Mouse (Mus musculus): ENCODE data around the gene Slc9a8. TPM values are rescaled to one million over a fixed set of nuclear protein-coding genes. Genes with fewer than 3 reads are reported as not detected.
A peak's percentile ranks its signal among the peaks of the same experiment; 100 is the strongest.

The Slc9a8 gene
- polyA plus RNA-seq, 1 experiment from 2014 or later, result 15.1 TPM

DNA sequence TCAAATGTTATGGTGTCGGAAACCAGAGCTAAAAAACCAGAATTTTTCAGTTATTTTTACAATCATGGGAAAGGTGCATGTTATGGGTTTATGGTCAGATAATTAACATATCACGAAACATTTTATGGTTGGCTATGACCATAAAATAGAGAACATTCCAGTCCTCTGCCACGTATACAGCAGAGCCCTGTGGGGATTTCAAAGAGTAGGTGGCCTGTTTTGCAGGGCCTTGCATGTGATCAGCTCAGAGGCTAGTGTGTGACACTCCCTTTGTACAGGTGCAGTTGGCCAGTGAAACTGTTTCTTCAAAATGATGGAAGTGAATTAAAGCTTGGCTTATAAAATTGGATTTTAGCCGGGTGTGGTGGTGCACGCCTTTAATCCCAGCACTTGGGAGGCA lies 42.3 kb downstream of the Slc9a8 start:
- H3K27ac ChIP-seq (ENCODE audit: low read length), result no peak overlapping the region
- ATAC-seq (ENCODE audit: low read depth), result no peak
- H3K4me2 ChIP-seq (ENCODE audit: low read depth, low read length), result no peak overlapping the region
- no peak overlapping the region for H3K9ac ChIP-seq (ENCODE audit: low read depth, low read length)
- peaks cover 17% of the 10 kb centered on the region for H3K36me3 ChIP-seq (ENCODE audit: control insufficient read depth, insufficient read depth)
- no peaks in the 10 kb centered on the region for H3K4me1 ChIP-seq (ENCODE audit: control insufficient read depth, low read depth, low read length)
- H3K27me3 ChIP-seq (ENCODE audit: control insufficient read depth, insufficient read depth, low read depth, low read length), result no peaks in the 10 kb centered on the region
- no peaks in the 10 kb centered on the region for H3K9me3 ChIP-seq (replicated peaks; ENCODE audit: control insufficient read depth, low read length)
- 80% methylated on average over 5 of the region's 5 CpGs for WGBS (ENCODE audit: insufficient replicate concordance)
- no peak overlapping the region for H3K4me3 ChIP-seq (ENCODE audit: low read depth, low read length)

DNA sequence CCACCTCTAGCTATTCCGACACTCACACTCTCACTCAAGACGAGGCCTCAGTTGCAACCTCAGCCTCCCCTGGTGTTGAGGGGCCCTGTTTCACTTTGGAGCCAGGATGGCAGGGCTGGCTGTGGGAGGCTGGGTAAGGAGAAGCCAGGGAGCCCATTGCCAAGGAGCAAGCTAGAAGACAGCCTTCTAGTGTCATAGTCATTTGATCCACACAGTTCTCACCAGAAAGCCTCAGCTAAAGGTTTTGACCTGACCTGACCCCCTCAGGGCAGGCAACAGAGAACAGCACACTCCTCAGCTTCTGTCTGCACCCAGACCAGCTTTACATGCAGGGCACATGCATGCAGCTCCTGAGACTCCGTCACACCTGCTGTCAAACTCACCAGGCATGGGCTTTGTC lies 44.4 kb downstream of the Slc9a8 start:
- H3K9me3 ChIP-seq (replicated peaks; ENCODE audit: control insufficient read depth, low read length), result no peaks in the 10 kb centered on the region
- no peak overlapping the region for H3K4me2 ChIP-seq (ENCODE audit: low read depth, low read length)
- no peaks in the 10 kb centered on the region for H3K27me3 ChIP-seq (ENCODE audit: control insufficient read depth, insufficient read depth, low read depth, low read length)
- no peak for ATAC-seq (ENCODE audit: low read depth)
- no peak overlapping the region for H3K4me3 ChIP-seq (ENCODE audit: low read depth, low read length)
- 80% methylated on average over 3 of the region's 3 CpGs for WGBS (ENCODE audit: insufficient replicate concordance)
- no peak overlapping the region for H3K27ac ChIP-seq (ENCODE audit: low read length)
- no peaks in the 10 kb centered on the region for H3K4me1 ChIP-seq (ENCODE audit: control insufficient read depth, low read depth, low read length)
- H3K36me3 ChIP-seq (ENCODE audit: control insufficient read depth, insufficient read depth), result peaks cover 20% of the 10 kb centered on the region
- H3K9ac ChIP-seq (ENCODE audit: low read depth, low read length), result no peak overlapping the region

DNA sequence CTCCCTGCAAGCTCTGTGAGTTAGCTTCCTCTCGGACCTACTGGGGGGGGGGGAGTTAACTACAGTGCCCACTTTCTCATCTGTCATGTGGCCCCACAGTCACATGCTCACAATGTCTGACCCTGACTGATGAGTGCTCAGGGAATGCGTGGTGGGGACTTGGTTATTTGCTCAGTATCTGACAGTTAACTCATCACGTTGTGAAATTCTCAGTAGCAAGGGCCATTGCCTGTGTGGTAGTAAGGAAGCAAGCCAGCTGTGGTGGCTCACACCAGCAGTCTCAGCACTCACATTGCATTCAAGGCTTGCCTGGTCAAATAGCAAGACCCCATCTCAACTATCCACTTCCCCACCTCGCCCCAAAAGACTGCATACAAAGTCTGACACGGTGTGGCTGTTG lies 45.7 kb downstream of the Slc9a8 start:
- Histone ChIP-seq H3K9me3 (replicated peaks; ENCODE audit: control insufficient read depth, low read length) (no peaks in the 10 kb centered on the region), H3K36me3 (ENCODE audit: control insufficient read depth, insufficient read depth) (peaks cover 32% of the 10 kb centered on the region), H3K4me1 (ENCODE audit: control insufficient read depth, low read depth, low read length) (no peaks in the 10 kb centered on the region), H3K27ac (ENCODE audit: low read length) (no peak overlapping the region), H3K9ac (ENCODE audit: low read depth, low read length) (no peak overlapping the region), H3K4me3 (ENCODE audit: low read depth, low read length) (no peak overlapping the region), H3K27me3 (ENCODE audit: control insufficient read depth, insufficient read depth, low read depth, low read length) (no peaks in the 10 kb centered on the region), H3K4me2 (ENCODE audit: low read depth, low read length) (no peak overlapping the region)
- peak; percentile 22; the same call in 1 of the 2 replicates for ATAC-seq (ENCODE audit: low read depth)
- WGBS (ENCODE audit: insufficient replicate concordance), result 64% methylated on average over 5 of the region's 5 CpGs

- 84% methylated on average over 6 of the region's 6 CpGs for WGBS (ENCODE audit: insufficient replicate concordance)
Measured at GRCm38 (mm10) chr2:167468444-167468843, 46.9 kb downstream of the Slc9a8 start.

GRCm38 (mm10) chr2:167470611-167471010 lies 49.1 kb downstream of the Slc9a8 start:
- ATAC-seq (ENCODE audit: low read depth), result no peak
- no peaks in the 10 kb centered on the region for H3K27me3 ChIP-seq (ENCODE audit: control insufficient read depth, insufficient read depth, low read depth, low read length)
- no peak overlapping the region for H3K4me3 ChIP-seq (ENCODE audit: low read depth, low read length)
- H3K4me1 ChIP-seq (ENCODE audit: control insufficient read depth, low read depth, low read length), result no peaks in the 10 kb centered on the region
- peaks cover 51% of the 10 kb centered on the region for H3K36me3 ChIP-seq (ENCODE audit: control insufficient read depth, insufficient read depth)
- no peak overlapping the region for H3K27ac ChIP-seq (ENCODE audit: low read length)
- H3K9me3 ChIP-seq (replicated peaks; ENCODE audit: control insufficient read depth, low read length), result no peaks in the 10 kb centered on the region
- H3K9ac ChIP-seq (ENCODE audit: low read depth, low read length), result no peak overlapping the region
- WGBS (ENCODE audit: insufficient replicate concordance), result 91% methylated on average over 3 of the region's 3 CpGs
- H3K4me2 ChIP-seq (ENCODE audit: low read depth, low read length), result no peak overlapping the region

More at GRCm38 (mm10) chr2:167468444-167468843, 46.9 kb downstream of the Slc9a8 start:
- Histone ChIP-seq H3K36me3 (ENCODE audit: control insufficient read depth, insufficient read depth) (peaks cover 40% of the 10 kb centered on the region), H3K4me3 (ENCODE audit: low read depth, low read length) (no peak overlapping the region), H3K4me2 (ENCODE audit: low read depth, low read length) (no peak overlapping the region), H3K27ac (ENCODE audit: low read length) (no peak overlapping the region), H3K27me3 (ENCODE audit: control insufficient read depth, insufficient read depth, low read depth, low read length) (no peaks in the 10 kb centered on the region), H3K9ac (ENCODE audit: low read depth, low read length) (no peak overlapping the region), H3K4me1 (ENCODE audit: control insufficient read depth, low read depth, low read length) (no peaks in the 10 kb centered on the region), H3K9me3 (replicated peaks; ENCODE audit: control insufficient read depth, low read length) (no peaks in the 10 kb centered on the region)
- no peak for ATAC-seq (ENCODE audit: low read depth)

DNA sequence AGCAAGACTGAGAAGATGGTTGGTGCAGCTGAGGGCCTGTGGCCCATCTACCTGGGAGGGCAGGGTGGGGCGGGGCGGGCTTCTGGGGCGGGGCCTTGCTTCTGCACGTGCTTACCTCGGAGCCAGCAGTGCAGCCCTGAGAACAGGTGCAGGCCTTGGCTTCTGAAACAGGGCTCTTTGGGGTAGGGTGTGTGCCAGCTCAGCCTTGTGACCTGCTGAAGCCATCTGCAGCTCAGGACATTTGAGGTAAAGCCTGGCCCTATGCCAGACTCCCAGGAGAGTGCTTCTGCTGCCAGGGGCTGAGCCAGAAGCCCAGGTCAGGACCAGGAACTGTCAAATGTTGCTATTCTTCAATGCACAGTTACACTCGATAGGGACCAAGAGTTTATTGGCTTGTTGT lies 50.1 kb downstream of the Slc9a8 start:
- Histone ChIP-seq H3K36me3 (ENCODE audit: control insufficient read depth, insufficient read depth) (peaks cover 45% of the 10 kb centered on the region), H3K27ac (ENCODE audit: low read length) (no peak overlapping the region), H3K4me1 (ENCODE audit: control insufficient read depth, low read depth, low read length) (peaks cover 3% of the 10 kb centered on the region), H3K4me2 (ENCODE audit: low read depth, low read length) (no peak overlapping the region), H3K9me3 (replicated peaks; ENCODE audit: control insufficient read depth, low read length) (no peaks in the 10 kb centered on the region), H3K27me3 (ENCODE audit: control insufficient read depth, insufficient read depth, low read depth, low read length) (no peaks in the 10 kb centered on the region), H3K9ac (ENCODE audit: low read depth, low read length) (no peak overlapping the region), H3K4me3 (ENCODE audit: low read depth, low read length) (no peak overlapping the region)
- ATAC-seq (ENCODE audit: low read depth), result no peak
- WGBS (ENCODE audit: insufficient replicate concordance), result 64% methylated on average over 6 of the region's 6 CpGs

DNA sequence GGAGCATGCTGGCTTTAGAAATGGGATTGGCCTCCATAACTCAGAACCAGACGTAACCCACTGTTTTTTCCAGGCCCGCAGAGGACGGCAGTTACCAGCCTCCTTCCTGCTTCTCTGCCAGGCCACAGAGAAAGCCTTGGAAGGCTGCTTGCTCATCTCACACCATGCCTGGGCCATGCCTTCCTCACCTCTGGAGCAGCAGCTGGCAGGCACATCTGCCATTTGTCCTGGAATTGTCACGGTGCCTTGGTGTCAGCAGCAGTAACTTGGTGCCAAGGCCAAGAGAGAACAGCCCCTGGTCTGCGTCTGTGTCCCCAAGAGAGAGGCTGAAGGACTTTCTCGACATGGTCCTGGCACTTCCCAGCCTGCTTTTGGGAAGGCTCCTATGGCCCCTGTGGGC lies 52.7 kb downstream of the Slc9a8 start:
- 83% methylated on average over 6 of the region's 6 CpGs for WGBS (ENCODE audit: insufficient replicate concordance)
- Histone ChIP-seq H3K27me3 (ENCODE audit: control insufficient read depth, insufficient read depth, low read depth, low read length) (no peaks in the 10 kb centered on the region), H3K36me3 (ENCODE audit: control insufficient read depth, insufficient read depth) (peaks cover 45% of the 10 kb centered on the region), H3K4me1 (ENCODE audit: control insufficient read depth, low read depth, low read length) (peaks cover 4% of the 10 kb centered on the region), H3K9me3 (replicated peaks; ENCODE audit: control insufficient read depth, low read length) (no peaks in the 10 kb centered on the region), H3K27ac (ENCODE audit: low read length) (no peak overlapping the region), H3K4me2 (ENCODE audit: low read depth, low read length) (no peak overlapping the region), H3K4me3 (ENCODE audit: low read depth, low read length) (no peak overlapping the region), H3K9ac (ENCODE audit: low read depth, low read length) (no peak overlapping the region)
- ATAC-seq (ENCODE audit: low read depth), result no peak

DNA sequence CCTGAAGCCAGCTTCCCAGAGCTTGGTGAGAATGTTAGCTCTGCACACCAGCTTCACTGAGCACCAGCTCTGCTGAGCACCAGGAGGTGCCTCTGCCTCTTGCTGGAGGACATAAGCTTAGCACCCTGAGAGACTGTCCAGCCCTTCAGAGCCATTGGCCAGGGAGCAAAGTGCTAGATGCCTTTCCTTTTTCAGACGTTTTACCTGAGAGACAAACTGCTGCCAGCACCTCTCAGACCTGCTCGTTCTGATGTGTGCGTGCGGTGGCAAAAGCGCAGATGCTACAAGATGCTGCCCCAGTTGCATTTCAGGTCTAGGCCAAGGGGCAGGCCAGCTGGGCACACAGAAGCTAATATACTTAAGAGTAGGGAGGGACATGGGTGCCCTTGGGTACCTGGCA lies 54.1 kb downstream of the Slc9a8 start:
- no peak overlapping the region for H3K27ac ChIP-seq (ENCODE audit: low read length)
- peaks cover 4% of the 10 kb centered on the region for H3K4me1 ChIP-seq (ENCODE audit: control insufficient read depth, low read depth, low read length)
- ATAC-seq (ENCODE audit: low read depth), result no peak
- H3K36me3 ChIP-seq (ENCODE audit: control insufficient read depth, insufficient read depth), result peaks cover 39% of the 10 kb centered on the region
- H3K9ac ChIP-seq (ENCODE audit: low read depth, low read length), result no peak overlapping the region
- H3K4me3 ChIP-seq (ENCODE audit: low read depth, low read length), result no peak overlapping the region
- no peak overlapping the region for H3K4me2 ChIP-seq (ENCODE audit: low read depth, low read length)
- H3K9me3 ChIP-seq (replicated peaks; ENCODE audit: control insufficient read depth, low read length), result no peaks in the 10 kb centered on the region
- WGBS (ENCODE audit: insufficient replicate concordance), result 75% methylated on average over 5 of the region's 5 CpGs
- H3K27me3 ChIP-seq (ENCODE audit: control insufficient read depth, insufficient read depth, low read depth, low read length), result no peaks in the 10 kb centered on the region

DNA sequence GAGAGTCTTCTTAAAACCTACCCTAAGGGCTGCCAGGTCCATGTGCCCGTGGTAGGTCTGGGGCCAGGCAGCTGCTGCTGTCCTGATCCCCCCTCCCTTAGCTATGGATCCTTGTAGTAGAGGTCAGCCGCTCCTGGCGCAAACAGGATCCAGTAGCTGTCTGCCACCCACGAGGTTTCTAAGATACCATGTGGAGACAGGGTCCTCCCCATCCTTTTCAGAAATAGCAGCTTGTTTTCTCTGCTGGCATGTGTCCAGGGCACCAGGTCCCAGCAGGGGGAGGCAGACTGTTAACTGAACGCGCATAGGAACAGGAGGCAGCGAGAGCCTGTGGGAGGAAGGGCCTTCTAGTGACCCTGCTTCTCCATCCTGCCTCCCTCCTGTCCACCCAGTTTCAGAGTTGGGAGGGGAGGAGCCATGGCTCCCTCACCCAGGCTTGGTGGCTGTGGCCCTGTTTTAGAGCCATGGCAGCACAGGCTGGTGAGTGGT lies 54.7 kb downstream of the Slc9a8 start:
- Histone ChIP-seq H3K27ac (ENCODE audit: low read length) (no peak overlapping the region), H3K9me3 (replicated peaks; ENCODE audit: control insufficient read depth, low read length) (no peaks in the 10 kb centered on the region), H3K9ac (ENCODE audit: low read depth, low read length) (no peak overlapping the region), H3K4me3 (ENCODE audit: low read depth, low read length) (no peak overlapping the region), H3K27me3 (ENCODE audit: control insufficient read depth, insufficient read depth, low read depth, low read length) (no peaks in the 10 kb centered on the region), H3K4me1 (ENCODE audit: control insufficient read depth, low read depth, low read length) (peaks cover 4% of the 10 kb centered on the region), H3K36me3 (ENCODE audit: control insufficient read depth, insufficient read depth) (peaks cover 34% of the 10 kb centered on the region), H3K4me2 (ENCODE audit: low read depth, low read length) (no peak overlapping the region)
- WGBS (ENCODE audit: insufficient replicate concordance), result 44% methylated on average over 7 of the region's 7 CpGs
- ATAC-seq (ENCODE audit: low read depth), result peak; percentile 40
